Mouse (Mus musculus) kidney, adult 18-20 months (tissue): ENCODE measurements at regions not wholly inside any gene's neighbourhood (a gene's known extent, or its start where the extent isn't known, plus 50 kb on each side); places are given as distances from the start of the nearest gene placed in this dataset.

Source experiments
- DNase-seq: peaks from one replicate; pipeline ENCODE4 v3.0.0; 2021

GRCm38 (mm10) chr1:39102126-39102905, 91.2 kb upstream of the Npas2 start:
- DNase-seq, result no peak

- DNase-seq, result no peak
Measured at GRCm38 (mm10) chr1:39102989-39103910, 90.3 kb upstream of the Npas2 start.

DNA sequence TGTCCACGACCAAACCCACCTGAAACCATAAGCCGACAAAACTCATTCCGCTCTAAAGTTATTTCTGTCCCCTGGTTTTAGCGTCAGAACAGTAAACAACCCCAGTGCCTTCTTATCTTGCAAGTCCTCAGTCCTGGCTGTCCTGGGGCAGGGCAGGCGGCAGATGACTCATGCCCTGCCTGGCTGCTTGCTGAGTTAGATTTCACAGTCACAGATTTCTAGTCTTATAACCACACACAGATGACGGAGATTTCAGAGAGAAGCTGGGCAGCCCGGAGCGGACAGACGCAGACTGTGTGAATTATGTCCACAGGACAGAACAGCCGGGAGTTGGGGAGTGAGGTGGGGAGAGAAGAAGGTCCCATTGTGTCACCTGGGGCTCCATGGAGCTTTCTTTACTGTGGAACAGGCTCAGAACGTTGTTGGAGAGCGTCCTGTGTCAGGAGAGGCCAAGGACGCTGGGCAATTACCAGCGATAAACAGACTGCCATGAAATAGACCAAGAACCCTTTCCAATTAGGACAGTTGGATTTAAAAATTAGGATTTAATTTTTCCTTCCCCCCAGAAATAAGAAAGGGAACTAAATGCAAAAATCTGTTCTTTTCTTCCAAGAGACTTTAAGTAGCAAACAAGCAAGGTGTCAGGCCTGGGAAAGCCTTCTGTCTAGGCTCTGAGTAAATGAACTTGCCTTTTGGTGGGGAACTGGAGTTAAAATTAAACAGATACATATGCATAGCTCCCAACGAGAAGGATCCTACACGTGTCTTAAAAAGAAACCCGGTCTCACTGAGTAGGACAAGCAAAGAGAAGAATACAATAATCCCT, 87.8 kb upstream of the Npas2 start:
- DNase-seq, result no peak

DNA sequence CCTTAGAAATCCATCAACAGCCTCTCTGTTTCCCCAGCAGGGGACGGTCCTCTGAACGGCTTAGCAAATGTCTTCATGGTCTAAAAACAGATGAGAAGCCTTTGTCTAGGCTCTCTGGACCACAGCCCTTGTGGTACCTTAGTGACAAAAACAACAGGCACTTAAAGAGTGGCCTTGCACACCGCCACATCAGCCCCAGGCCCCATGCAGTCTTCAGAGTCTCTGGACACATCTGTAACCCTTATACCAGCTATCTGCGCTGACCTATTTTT, 87.2 kb upstream of the Npas2 start:
- DNase-seq, result no peak

DNA sequence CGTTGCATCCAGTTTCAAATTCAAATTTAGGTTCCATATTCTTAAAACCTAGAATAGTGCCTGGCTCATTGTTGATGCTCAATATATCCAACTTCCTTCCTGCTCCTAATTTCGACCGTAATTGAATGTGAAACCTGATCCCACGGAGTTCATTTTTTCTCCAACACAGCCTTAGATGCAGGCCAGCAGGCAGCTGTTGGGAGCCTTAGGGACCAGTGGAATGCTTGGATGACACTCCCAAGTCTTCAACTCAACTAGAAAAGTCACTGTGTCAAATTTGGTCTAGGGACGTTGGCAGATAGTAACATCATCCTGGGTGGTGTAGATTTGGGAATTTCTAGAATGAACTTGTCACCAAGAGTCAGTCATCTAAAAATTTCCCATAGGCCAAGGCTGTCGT, 86.9 kb upstream of the Npas2 start:
- DNase-seq, result no peak

DNA sequence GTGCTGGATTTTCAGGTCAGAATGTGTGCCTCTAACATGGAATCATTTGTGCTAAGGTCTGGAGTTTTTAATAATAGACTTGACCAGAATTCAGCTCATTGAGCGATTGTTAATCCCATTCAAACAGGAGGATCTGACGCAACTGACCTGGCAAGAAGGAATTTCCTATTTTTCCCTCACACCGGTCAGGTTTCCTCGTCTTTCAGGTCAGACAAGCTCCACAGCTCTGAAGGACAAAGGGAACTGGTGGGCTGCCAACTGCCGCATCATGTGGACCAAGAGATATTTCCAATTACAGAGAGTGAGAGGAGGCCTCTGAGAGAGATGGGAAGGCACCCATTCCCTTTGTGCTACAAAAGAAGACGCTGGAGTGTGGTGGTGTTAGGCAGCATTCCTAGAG, 77.2 kb upstream of the Npas2 start:
- DNase-seq, result no peak

DNA sequence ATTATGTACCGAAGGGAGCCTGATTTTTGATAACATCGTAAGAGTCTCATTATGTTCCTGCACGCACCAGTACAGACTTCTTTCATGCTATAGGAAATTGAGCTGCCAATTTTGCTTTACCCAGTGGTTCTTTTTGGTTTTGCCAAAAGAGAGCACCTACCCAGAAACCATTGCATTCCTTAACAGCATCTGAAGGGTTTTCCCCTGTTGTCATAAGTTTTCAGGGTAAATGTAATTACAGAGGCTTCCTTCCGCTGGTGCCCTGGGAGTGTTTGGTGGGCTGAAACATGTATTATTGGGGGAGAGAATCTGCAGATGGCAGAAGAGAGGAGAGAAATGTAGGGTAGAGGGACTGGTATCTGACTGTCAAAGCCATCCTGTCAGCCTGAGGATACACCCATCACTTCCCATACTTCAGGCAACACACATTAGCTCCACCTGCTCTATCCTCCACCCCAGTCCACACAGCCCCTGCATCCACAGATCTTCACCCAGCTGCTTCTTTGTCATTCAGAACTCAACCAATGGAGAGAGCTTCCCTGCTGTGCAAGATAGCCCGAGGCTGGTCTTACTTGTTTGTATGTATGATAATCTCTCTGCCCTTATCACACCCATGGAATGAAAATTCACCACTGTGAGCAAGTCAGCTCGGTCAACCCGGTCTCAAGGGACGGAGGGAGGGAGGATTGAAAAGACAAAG, 71.1 kb upstream of the Npas2 start:
- DNase-seq, result no peak

DNA sequence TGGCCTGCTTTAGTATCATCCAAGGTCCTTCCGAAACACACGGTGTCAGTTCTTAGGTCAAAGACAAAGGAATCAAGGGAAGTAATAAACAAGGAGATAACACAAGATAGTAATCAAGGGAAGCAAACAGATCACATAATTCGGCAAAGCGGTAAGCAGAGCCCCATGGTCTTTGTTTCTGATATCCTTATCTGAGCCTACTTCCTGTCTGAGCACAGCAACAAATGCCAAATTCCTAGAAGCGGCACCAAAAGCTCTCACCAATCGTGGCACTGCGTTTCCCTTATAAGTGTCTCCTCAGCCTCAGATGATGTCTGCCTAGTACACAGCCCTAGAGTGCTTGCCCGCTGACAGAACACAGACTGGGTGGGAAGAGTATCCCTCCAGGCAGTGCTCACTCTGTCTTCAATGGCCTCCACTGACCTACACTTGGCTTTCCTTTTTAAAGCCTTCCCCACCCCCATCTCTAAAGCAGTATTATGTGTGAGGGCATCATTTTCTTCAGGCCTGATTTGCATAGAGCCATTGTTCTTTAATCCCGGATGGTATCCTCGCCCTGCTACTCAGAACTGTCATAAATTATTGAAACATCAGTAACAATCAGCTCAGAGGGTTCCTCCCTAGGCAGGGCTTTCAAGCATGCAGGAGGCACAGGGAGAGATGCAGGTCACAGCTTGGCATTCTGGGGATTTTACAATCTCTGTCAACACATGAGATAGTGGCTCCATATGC, 70.3 kb upstream of the Npas2 start:
- DNase-seq, result no peak

GRCm38 (mm10) chr1:39123813-39124146, 69.8 kb upstream of the Npas2 start:
- DNase-seq, result no peak

- no peak for DNase-seq
Measured at GRCm38 (mm10) chr1:39134521-39134920, 59.0 kb upstream of the Npas2 start.

DNA sequence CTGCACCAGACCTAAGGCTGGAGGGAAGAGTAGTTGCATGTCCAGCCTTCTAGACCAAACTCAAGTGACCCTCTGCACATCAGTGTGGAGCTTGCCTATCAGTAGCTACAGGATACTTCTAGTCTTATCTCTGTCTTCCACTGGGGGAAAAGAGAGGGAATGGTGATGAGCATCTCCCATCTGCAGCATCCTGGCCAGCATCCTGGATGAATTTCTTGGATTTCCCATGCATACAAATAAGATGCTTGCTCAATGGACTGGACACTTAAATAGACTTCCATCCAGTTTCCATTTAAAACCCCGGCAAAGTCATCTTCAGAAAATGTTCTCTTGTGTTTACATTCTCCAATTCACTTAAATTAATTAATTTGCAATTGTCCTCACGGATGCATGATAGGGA, 50.5 kb upstream of the Npas2 start:
- no peak for DNase-seq

DNA sequence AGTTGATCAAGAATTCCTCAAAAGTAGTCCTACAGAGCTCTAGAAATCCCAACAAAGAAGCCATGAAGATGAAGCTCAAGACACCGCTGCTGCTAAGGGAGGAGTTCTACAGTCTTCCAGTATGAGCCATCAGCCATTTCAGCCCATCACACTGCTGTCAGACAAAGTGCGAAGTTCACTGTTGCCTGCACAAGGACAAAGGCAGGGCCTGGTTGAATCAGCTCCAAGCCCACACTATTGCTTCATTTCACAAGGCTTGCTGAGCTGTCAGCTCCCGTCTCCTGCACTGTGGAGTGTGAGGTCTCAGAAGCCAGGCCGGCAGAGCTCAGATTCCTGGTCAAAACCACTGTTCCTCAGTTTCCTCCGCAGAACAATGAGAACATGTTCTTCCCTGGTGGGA, 49.9 kb upstream of the Npas2 start:
- DNase-seq, result peak; percentile 36
